Mouse (Mus musculus) heart, adult 11 months (tissue): ENCODE data around the gene Galnt17.

Experiments used
- DNase-seq: peaks from one replicate; pipeline ENCODE4 v3.0.0; 2022

Gene Galnt17

DNA sequence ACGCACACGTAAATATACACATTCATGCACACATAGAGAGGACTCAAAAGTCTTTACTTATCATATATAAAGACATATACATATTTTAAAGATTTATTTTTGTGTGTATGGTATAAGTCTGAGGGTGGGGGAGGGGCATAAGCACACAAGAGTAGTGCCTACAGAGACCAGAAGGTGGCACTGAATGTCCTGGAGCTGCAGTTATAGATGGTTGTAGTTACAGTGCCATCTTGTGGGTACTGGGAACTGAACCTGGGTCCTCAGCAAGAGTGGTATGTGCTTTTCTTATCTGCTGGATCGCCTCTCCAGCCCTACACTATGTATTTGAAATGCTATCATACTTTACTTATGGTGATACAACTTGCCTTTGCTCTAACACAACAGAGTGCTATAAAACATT is 68.5 kb downstream of the Galnt17 start:
- DNase-seq = peak; percentile 43

GRCm38 (mm10) chr5:131236906-131237305 is 71.4 kb downstream of the Galnt17 start:
- peak; percentile 72 for DNase-seq

DNA sequence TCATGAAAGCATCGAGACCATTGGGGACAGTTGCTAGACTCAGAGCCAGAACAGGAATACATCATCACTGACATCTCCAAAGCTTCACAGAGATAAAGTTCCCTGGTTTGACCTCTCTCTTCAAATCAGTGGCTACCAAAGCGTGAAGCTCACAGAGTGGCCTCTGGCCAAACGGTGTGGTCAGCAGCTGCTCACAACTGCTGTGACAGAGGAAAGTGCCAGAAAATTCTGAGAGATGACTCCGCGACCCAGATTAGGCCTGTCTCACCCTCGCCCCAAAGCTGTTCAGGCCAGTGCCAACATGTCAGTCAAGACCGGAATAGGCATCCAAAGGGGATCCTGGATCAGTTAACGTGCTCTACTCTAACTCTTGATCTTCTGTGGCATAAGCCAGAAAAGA is 74.5 kb downstream of the Galnt17 start:
- peak; percentile 93 for DNase-seq

DNA sequence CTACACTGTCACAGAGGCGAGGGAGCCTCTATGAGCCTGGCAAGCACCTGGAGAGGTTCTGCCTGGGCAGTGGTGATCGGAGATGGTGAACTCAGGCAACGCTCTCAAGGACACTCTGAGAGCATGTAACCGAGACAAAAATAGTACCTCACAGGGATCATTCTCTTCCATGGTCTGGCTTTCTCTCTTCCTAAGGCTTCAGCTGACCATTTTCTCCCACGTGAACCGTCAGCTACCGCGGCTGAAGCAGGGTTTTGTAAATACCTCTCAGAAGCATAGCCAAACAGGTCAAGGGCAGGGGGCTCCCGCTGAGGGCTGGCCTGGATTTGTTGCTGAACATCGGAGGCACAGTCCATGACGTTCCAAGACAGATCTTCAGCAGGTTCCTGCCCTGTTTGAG is 77.2 kb downstream of the Galnt17 start:
- peak; percentile 95 for DNase-seq

- peak; percentile 78 for DNase-seq
Measured at GRCm38 (mm10) chr5:131229744-131230143, 78.6 kb downstream of the Galnt17 start.

- peak; percentile 56 for DNase-seq
Measured at GRCm38 (mm10) chr5:131223416-131223815, 84.9 kb downstream of the Galnt17 start.

- DNase-seq = peak; percentile 66
Measured at GRCm38 (mm10) chr5:131222498-131223244, 85.6 kb downstream of the Galnt17 start.

DNA sequence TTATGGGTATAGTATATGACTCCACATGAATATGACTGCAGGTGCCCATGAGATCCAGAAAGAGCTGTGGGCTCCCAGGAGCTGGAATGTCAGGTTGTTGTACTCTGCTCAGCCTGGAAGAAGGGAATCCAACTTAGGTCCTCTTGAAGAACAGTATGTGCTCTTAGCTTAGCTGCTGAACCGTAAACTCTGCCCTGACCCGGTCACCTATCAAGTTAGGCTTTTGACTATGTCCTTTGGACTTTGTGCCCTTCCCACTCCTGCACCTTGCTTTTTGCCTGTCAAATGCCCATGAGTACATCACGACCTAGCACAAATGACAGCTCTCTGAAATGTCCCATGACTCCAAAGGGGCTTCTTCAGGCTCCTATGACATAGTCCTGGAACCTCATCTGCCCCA is 90.1 kb downstream of the Galnt17 start:
- DNase-seq = peak; percentile 52

- DNase-seq = peak; percentile 23
Measured at GRCm38 (mm10) chr5:131211618-131212017, 96.7 kb downstream of the Galnt17 start.

- peak; percentile 21 for DNase-seq
Measured at GRCm38 (mm10) chr5:131201146-131201545, 107.2 kb downstream of the Galnt17 start.

GRCm38 (mm10) chr5:131192311-131192710 is 116.0 kb downstream of the Galnt17 start:
- peak; percentile 14 for DNase-seq

DNA sequence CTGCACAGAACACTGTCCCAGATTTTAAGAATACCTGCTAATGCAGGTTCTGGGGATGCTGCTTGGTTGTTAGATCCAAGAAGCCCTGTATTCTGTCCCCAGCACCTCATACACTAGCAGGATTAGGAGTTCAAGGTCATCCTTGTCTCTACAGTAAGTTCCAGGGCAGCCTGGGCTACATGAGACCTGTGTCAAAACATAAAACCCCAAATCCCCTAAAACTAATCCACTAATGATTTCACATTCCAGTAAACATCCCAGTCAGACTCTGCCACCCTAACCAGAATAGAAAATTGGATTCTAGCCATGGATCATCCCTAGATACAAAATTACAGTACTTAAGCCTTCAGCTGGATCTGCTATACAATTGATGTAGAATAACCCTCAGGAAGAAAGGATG is 123.7 kb downstream of the Galnt17 start:
- DNase-seq = peak; percentile 59

- peak; percentile 88 for DNase-seq
Measured at GRCm38 (mm10) chr5:131181231-131181630, 127.1 kb downstream of the Galnt17 start.

DNA sequence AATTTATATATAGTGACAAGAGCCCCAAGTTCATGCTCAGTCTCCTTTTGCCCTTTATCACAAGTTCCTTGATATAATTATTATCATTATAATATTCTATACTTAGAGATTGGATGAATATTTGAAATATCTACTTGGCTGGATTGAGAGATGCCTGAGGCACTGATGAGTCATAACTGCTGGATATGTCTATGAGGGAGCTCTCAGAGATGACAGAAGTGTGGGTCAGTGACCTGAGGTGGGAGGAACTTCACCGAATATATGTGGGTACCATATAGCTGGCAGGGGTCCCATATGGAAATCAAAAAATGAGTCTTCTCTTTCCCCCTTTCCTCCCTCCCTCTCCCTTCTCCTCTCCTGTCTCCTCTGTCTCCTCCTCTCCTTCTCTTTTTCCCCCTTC is 127.5 kb downstream of the Galnt17 start:
- DNase-seq = peak; percentile 51

DNA sequence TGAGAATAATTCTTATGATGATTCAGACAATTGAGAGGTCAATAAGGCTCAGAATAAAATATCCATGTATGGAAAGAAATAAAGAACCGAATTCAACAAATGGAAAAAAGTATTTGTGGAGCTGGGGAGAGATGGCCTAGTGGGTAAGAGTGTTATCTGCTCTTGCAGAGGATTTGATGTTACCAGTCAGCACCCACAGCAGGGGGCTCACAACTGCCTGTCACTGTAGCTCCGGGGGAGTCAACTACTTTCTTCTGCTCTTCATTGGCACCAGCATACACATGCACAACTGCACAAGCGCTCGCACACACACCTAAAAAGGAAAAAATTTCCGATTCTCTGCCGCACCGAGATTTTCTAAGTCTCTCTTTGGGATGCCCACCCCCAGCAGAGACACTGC is 130.4 kb downstream of the Galnt17 start:
- peak; percentile 27 for DNase-seq

DNA sequence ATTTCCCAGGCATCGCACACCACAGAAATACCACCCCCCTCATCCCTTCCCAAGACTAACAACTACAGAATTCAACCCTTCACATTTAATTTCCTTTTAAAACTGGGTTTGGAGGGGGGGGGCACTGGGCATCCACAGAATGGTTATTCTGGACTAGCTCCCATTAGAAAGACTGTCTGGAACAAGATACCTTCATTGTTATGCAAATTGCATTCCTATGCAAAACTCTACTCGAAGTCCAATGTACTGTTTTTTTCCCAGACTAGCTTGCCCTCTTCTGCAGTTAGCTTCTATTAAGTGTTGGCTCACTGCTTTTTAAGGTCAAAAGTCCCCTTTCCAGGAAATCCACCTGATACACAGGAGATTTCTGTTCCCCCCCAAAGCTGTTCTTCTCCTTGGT is 131.1 kb downstream of the Galnt17 start:
- peak; percentile 3 for DNase-seq

DNA sequence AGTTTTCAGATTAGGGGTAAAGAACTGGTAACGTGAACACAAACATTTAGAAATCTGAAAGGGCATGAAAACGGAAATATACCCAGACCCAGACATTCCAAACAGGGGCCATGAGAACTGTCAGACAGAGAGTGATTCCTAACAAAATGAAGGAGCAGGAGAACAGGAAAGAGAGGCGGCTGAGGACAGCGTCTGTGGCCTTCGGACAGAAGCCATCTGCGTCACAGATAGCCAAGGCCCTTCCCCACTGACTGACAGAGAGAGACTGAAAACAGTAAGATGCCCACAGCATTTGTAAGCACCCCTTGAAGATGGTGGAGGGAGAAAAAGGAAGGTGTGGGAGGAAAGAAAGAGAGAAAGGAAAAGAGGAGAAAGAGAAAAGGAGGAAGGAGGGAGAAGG is 139.1 kb downstream of the Galnt17 start:
- no peak for DNase-seq

- no peak for DNase-seq
Measured at GRCm38 (mm10) chr5:131167366-131167765, 140.9 kb downstream of the Galnt17 start.

DNA sequence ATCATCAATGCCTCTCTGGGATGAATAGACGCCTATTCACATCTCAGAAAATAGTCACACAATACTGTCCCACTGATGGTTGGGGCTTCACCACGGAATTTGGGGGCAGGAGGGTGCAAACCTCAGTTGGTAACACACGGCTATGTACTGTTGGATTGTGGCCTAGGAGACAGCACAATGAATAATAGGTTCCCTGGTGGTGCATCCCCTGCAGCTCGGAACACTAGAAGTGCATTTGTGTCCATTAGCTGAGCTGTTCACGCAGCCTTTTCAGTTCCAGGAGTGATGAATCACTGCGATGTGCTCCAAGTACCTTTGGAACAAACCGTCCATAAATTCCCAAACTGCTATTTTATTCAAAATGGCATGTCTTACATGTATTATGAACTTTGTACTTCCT is 142.6 kb downstream of the Galnt17 start:
- no peak for DNase-seq

- DNase-seq = no peak
Measured at GRCm38 (mm10) chr5:131157866-131158265, 150.4 kb downstream of the Galnt17 start.

DNA sequence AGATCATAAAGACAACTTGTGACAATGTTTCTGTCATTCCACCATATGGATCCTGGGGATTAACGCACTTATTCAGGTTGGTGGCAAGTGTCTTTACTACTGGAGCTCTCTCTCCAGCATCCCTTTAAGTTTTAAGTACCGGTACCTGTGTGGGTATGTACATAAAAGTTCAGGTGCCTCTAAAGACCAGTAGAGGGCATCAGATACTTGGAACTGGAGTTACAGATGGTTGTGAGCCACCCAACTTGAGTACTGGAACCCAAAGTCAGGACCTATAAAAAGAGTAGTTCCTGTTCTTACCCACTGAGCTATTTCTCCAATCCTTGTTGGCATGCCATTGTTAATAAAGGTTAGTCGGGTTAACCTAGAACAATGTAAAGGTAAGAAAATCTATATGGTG is 152.0 kb downstream of the Galnt17 start:
- peak; percentile 14 for DNase-seq

DNA sequence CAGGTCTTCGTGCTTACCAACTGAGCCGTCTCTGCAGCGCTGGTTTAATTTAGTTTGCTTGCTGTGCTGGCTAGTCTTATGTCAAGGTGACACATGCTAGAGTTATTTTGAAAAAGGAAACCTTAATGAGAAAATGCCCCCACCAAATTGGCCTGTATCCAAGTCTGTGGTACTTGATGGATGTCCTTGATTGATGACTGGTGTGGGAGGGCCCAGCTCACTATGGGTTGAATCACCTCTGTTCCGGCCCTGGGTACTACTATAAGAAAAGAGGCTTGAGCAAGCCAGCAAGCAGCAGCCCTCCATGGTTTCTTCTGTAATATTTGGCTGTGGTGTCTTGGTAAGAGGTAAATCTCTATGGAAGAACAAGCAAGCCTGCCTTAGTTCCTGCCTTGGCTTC is 165.7 kb downstream of the Galnt17 start:
- DNase-seq = no peak

DNA sequence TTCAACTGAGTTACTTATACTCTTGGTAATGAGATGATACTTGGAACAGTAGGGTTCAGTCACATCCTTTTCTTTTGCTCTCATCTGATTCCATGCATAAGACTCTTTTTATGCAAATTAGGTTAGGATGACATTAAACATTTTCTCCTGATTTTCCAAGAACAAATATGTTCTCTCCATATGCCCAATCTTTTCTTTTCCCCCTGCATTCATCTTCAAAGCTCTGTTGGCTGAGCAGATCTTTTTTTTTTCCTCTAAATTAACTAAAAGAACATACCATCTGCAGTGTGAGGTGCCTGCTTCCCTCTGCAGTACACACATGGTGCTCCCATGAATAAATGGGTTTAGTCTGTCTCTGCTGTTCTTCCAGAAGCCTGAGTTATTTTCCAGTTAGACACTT is 173.5 kb downstream of the Galnt17 start:
- DNase-seq = no peak

DNA sequence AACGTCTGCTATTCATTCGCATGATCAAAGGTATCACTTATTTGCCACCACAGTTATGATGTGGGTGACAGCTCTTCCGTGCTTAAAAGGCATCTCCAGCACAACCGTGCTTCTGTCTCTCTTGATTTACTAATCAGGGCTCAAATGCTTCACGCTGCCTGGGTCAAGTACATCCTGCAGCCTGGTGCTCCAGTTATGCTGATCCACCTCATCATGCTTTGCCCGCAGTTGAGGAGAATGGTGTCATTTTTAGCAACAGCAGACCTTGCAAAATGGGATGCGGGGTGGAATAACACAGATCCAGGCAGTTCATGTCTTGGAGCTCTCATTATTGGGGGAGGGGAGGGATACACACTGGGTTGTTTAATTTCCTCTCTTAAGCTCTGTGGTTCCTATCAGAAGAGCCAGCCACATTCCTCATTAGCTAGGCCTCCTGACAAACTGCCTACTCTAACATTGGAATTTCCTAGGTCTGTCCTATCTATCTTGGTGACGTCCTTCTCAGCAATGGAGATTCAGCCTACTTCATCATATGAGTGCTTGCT is 187.9 kb downstream of the Galnt17 start:
- DNase-seq = peak; percentile 30

DNA sequence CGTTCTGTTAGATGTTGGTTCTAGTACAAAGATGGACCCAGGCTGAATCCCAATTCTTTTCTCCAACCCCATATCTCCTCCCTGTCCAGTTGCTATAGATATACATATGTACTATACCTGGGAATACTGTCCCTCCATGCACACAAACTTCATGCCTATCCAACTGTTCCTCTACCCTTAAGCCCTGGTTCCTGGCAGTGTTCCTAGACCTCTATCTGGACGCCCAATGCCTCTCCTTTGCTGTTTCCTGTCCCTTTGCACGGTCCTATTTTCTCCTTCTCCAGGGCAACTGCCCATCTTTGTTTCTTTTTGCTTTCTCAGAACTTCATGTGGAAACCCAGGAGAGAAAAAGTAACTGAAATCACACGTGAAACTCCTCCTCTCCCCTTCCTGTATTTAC is 188.4 kb downstream of the Galnt17 start:
- peak; percentile 16 for DNase-seq
